Mouse (Mus musculus) layer of hippocampus, postnatal 14 days (tissue): Measurements from ENCODE around the gene Bcl2l14. TPM values are rescaled to one million over a fixed set of nuclear protein-coding genes. Genes with fewer than 3 reads are reported as not detected.

Experiments used
- DNase-seq, 2 experiments: peaks; one replicate each; pipeline ENCODE4 v3.0.0; 2021 to 2022; ENCODE audit warnings: low spot score in 2 of 2, mixed read lengths in 1 of 2
- total RNA-seq, 2 experiments: library from RNA; stranded (reverse); gene quantifications; 2 replicates each; pipeline ENCODE4 v1.2.3; 2021

Gene Bcl2l14
- total RNA-seq, 2 experiments from 2014 or later: not detected

- no peak for DNase-seq
These were observed 46.1 kb downstream of the Bcl2l14 start for GRCm38 (mm10) chr6:134442219-134442618.

DNA sequence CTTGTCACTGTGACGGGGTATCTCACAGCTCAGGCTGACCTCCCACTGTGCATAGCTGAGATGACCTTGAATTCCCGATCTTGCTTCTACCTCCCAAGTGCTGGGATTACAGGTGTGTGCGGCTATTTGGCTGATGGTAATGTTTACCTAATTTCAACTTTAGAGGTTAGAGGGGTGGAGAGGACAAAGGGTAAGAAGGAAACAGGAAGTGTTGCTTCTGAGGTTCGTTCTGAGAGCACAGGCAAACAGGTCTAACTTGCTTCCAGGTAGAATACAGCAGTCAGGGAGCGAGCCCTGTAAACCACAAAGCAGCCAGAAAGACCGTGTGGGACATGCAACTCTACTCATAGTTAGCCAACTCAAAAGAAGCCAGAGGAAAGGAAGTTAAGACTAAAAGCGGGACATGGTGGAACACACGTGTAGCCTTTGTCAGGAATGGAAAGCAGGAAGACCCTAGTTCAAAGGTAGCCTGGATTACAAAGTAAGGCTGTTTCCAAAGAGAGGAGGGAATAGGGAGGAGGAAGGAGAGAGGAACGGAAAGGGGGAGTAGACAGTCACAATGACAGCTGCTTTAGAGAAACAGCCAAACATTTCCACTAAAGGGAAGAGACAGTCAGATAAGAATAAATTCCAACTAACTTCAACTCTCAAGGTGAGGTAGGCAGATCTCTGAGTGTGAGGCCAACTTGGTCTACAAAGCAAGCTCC, 47.2 kb downstream of the Bcl2l14 start:
- DNase-seq: no peak

DNA sequence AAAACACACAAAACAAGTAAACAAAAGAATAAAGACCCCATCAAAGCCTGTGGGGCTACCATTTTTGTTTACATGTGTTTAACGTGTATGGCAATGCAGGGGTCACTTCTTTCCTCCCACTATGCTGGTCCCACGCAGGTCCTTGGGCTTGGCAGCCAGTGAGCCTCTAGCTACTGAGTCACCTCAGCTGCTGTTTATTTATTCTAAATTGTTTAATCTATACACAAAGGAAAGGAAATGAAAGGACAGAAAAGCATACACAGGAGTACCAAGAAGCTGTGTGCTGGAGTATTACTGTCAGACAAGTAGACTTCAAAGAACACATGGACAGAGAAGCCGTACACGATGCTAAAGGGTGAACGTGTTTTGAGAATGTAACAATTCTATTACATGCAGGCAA, 47.8 kb downstream of the Bcl2l14 start:
- DNase-seq: no peak

DNA sequence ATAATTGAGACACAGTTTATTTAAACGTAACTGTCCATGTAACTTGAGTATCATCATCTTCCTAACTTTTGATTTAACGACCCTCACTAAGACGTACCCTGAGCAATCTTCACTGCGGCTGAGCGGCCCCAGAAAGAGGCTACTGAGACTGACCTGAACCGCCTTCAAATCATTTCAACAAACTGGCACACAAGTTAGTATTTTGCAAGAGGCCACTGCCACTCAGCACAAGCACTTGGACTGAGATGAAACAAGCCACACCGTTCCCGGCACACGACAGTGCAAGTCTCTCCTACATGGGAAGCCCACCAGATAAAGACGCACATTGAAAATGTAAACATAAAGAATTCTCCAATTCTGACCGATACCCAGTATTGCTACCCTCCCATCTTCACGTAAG, 52.3 kb downstream of the Bcl2l14 start:
- DNase-seq: no peak

- DNase-seq: no peak
These were observed 53.8 kb downstream of the Bcl2l14 start for GRCm38 (mm10) chr6:134449958-134450357.

- DNase-seq: no peak
These were observed 54.6 kb downstream of the Bcl2l14 start for GRCm38 (mm10) chr6:134450661-134451119.

DNA sequence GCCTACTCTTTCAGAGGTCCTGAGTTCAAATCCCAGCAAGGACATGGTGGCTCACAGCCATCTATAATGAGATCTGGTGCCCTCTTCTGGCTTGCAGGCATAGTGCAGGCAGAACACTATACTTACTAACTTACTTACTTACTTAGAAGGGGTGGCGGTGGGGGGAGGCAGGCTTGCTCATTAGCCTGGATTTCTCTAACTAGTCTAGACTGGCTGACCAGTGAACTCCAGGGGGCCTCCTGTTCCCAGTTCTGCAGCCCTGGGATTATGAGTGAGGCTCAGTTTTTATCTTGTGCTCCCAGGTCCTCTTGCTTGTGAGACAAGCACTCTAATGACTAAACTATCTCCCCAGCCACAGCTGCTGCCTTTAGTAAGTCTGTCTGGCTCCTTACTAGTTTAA, 58.0 kb downstream of the Bcl2l14 start:
- no peak for DNase-seq

DNA sequence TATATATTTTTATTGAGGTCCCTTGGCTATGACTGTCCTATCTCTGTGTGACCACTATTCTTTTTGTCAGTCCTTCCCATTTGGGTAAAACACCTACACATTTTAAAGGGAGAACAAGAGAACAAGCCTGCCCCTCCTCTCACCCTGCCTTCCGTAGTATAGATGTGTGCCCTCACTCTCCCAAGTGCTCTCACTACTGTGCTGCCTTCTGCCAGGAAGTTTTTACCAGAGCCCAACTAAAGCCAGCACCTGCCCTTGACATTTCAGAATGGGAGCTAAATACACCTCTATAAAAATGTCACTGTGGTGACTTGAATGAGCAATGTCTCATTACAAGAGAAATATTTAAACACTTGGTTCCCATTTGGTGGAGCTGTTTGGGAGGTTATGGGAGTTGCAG, 62.3 kb downstream of the Bcl2l14 start:
- no peak for DNase-seq

- DNase-seq: no peak
These were observed 65.1 kb downstream of the Bcl2l14 start for GRCm38 (mm10) chr6:134461175-134461574.

DNA sequence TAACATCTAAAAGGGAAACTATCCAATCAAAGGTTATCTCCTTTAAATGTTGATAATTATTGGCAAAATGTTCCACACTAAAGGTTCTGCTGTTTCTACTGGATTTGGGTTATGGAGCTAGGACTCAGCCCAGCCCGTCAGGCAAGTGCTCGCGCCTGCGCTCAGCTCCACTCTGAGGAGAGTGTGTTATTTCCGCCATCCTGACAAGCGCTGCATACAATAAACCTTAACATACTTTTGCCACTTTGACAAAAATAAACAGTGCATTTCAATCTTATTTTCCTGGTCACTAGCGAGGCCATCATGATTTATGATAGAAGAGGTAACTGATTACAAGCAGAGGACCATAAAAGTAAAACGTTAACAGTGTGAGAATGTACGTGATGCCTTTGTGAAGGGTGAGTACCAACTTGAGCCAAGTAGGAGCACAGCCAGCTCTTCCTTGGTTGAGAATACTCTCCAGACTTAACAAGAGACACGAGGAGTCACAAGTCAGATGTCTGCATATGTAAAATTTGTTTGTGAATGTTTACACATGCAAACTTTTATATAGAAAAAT, 70.6 kb downstream of the Bcl2l14 start:
- DNase-seq: no peak

GRCm38 (mm10) chr6:134469297-134469696, 73.2 kb downstream of the Bcl2l14 start:
- no peak for DNase-seq

- DNase-seq: peak; percentile 39 to 52
These were observed 74.7 kb downstream of the Bcl2l14 start for GRCm38 (mm10) chr6:134470857-134471256.

- no peak for DNase-seq
These were observed 77.0 kb downstream of the Bcl2l14 start for GRCm38 (mm10) chr6:134473143-134473561.

DNA sequence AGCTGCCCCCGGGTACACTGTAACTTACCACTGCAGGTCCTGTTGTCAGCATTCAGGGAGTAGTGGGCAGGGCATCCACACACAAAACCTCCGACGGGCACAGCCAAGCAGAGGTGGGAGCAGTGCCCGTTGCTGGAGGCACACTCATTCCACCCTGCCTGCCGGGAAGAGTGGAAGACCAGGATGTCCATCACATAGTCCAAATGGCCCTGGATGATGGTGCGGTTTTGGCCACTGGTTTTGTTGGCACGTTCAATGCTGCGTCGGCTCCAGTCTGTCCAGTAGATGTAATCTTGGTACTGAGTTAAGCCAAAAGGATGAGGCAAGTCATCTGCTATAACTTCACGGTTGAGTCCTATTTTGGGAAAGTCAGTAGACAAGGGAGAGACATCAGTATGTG, 83.4 kb downstream of the Bcl2l14 start:
- no peak for DNase-seq

GRCm38 (mm10) chr6:134486318-134486717, 90.2 kb downstream of the Bcl2l14 start:
- DNase-seq: no peak

Other genes with a start within 250 kb of the Bcl2l14 start
- gene Lrp6, start 170.6 kb downstream of the Bcl2l14 start, total RNA-seq: 10 to 100 TPM; 56.1 to 58.4 TPM
- gene Mansc1, start 236.2 kb downstream of the Bcl2l14 start, total RNA-seq: 1 to 10 TPM; 5.5 to 5.8 TPM
- gene Borcs5, start 243.2 kb downstream of the Bcl2l14 start, total RNA-seq: 10 to 100 TPM; 31.9 to 32.9 TPM